9 mouse cellular contexts compared by ENCODE assay signal in the genomic region with DNA sequence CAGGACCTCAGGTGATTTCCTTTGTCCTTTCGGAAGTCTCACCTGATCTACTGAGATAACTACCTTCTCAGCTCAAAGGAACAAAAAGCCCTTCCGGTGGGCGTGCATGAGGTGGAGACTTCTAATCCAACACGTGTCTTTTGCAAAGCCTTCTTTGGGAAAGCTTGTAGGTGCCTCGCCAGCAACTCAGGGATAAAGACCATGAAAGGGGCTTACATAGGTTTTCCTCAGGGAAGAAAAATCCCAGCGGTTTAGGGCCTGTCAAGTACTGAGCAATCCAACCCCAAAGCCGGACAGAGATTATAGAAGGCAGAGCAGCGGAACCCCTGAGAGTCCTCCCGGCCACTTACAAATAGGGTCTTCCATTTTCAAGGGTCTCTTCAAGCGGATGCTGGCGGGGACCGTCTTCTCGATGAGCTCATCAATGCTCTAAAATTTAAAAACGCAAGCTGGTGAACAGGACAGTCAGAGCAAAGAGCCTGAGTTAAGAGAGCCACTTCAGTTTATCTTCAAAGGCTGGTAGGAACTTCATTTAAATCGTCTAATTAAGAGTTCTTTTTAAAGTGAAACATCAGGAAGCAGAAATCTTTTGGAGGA. TPM values are rescaled to one million over a fixed set of nuclear protein-coding genes. Genes with fewer than 3 reads are reported as not detected.
A peak's percentile ranks its signal among the peaks of the same experiment; 100 is the strongest.
DNase-seq lines count a peak whose midpoint lies in the region; ATAC-seq and TF ChIP-seq lines count a peak whose summit lies in the region.
"Had no signal": no experiment of that assay in that cellular context is flagged by ENCODE, and none has a peak within 500 bp of the region (broad histone marks: within the 10 kb centered on the region; RNA-seq: fewer than 3 reads in every experiment).

No protein-coding gene starts in this region.

- H3K27me3 ChIP-seq in kidney, embryonic 14.5 days (ENCODE audit: control insufficient read depth, insufficient read depth, low read length), result peaks cover 13% of the 10 kb centered on the region; the same call in 1 of the 2 replicates
- peaks cover 17% of the 10 kb centered on the region for H3K27me3 ChIP-seq in forebrain, embryonic 10.5 days (ENCODE audit: poor library complexity, severe bottlenecking)
- H3K27me3 ChIP-seq in limb, embryonic 12.5 days, result peaks cover 34% of the 10 kb centered on the region

- H3K9me3 ChIP-seq in kidney, embryonic 14.5 days (ENCODE audit: control insufficient read depth, low read length), result no peaks in the 10 kb centered on the region
- 0 out of 2 replicates have a peak, but pooled peaks cover 2% of the 10 kb centered on the region for H3K9me3 ChIP-seq in forebrain, embryonic 10.5 days
- H3K9me3 ChIP-seq in limb, embryonic 12.5 days, result peaks cover 5% of the 10 kb centered on the region; the same call in 1 of the 2 replicates

- no peak for ATAC-seq in kidney, embryonic 14.5 days (ENCODE audit: low FRiP score, low TSS enrichment)
- ATAC-seq in limb, embryonic 12.5 days (ENCODE audit: insufficient number of reproducible peaks, insufficient read depth, low FRiP score, low TSS enrichment, low read depth), result no peak
- no peak for ATAC-seq in megakaryocyte-erythroid progenitor cell, adult 5-6 weeks (replicated peaks; ENCODE audit: low FRiP score, low TSS enrichment, poor library complexity, severe bottlenecking)

- peak overlapping the region; percentile 61 for H3K4me3 ChIP-seq in kidney, embryonic 14.5 days (ENCODE audit: low read length)
- peak overlapping the region; percentile 89 for H3K4me3 ChIP-seq in forebrain, embryonic 10.5 days
- peak overlapping the region; percentile 66 for H3K4me3 ChIP-seq in limb, embryonic 12.5 days (replicated peaks)
- peak overlapping the region; percentile 19; the same call in 1 of the 2 replicates for H3K4me3 ChIP-seq in olfactory bulb, adult 2 months (ENCODE audit: insufficient read depth, low read depth, low read length)

- H3K4me1 ChIP-seq in kidney, embryonic 14.5 days (ENCODE audit: control insufficient read depth, insufficient read depth, low read length), result no peaks in the 10 kb centered on the region
- peaks cover 34% of the 10 kb centered on the region for H3K4me1 ChIP-seq in forebrain, embryonic 10.5 days
- H3K4me1 ChIP-seq in limb, embryonic 12.5 days (replicated peaks), result 0 out of 2 replicates have a peak, but pooled peaks cover 3% of the 10 kb centered on the region
- H3K4me1 ChIP-seq in olfactory bulb, adult 2 months (ENCODE audit: control insufficient read depth, insufficient read depth, low read length), result peaks cover 11% of the 10 kb centered on the region

- H3K9ac ChIP-seq in kidney, embryonic 14.5 days (ENCODE audit: low read depth, low read length), result peak overlapping the region; percentile 55; the same call in 1 of the 2 replicates
- no peak overlapping the region for H3K9ac ChIP-seq in limb, embryonic 12.5 days (replicated peaks)

- 3% methylated on average over 15 of the region's 15 CpGs for WGBS in kidney, embryonic 14.5 days
- 1% methylated on average over 15 of the region's 15 CpGs for WGBS in forebrain, embryonic 10.5 days
- WGBS in limb, embryonic 12.5 days, result 4% methylated on average over 15 of the region's 15 CpGs
- WGBS in olfactory bulb, adult 2 months, result 26% methylated on average over 15 of the region's 15 CpGs

- peak overlapping the region; percentile 96 for H3K4me2 ChIP-seq in kidney, embryonic 14.5 days (replicated peaks; ENCODE audit: low read depth, low read length)
- H3K4me2 ChIP-seq in limb, embryonic 12.5 days, result peak overlapping the region; percentile 100

- DNase-seq in kidney, adult 11 months, result no peak
- peak; percentile 47 for DNase-seq in forebrain, embryonic 10.5 days (ENCODE audit: extremely low spot score, low spot score)
- no peak for DNase-seq in cerebellum, postnatal 10 days
- no peak for DNase-seq in spleen, postnatal 10 days (ENCODE audit: low spot score in 2 of 2)

- no peak for TF ChIP-seq POLR2A in olfactory bulb, adult 2 months (IDR thresholded peaks at IDR 0.05; ENCODE audit: insufficient read depth, low read depth, low read length)

- no peaks in the 10 kb centered on the region for H3K36me3 ChIP-seq in kidney, embryonic 14.5 days (ENCODE audit: control insufficient read depth, insufficient read depth, low read length)
- peaks cover 25% of the 10 kb centered on the region for H3K36me3 ChIP-seq in forebrain, embryonic 10.5 days (replicated peaks)
- no peaks in the 10 kb centered on the region for H3K36me3 ChIP-seq in limb, embryonic 12.5 days

- H3K27ac ChIP-seq in kidney, embryonic 14.5 days (ENCODE audit: low read depth, low read length), result no peak overlapping the region
- H3K27ac ChIP-seq in forebrain, embryonic 10.5 days, result peak overlapping the region; percentile 96
- H3K27ac ChIP-seq in limb, embryonic 12.5 days, result no peak overlapping the region
- H3K27ac ChIP-seq in olfactory bulb, adult 2 months (ENCODE audit: insufficient read depth, low read depth, low read length), result no peak overlapping the region

- no peak for TF ChIP-seq CTCF in olfactory bulb, adult 2 months (IDR thresholded peaks at IDR 0.05; ENCODE audit: insufficient read depth, low read depth, low read length)

RNA-seq across cellular contexts. Expression of gene Gldc, which starts 1.1 kb away (rescaled TPM):
- 7.6 and 15.4 TPM in 2 replicates for polyA plus RNA-seq in kidney, embryonic 14.5 days (2014; fragmentation: Nextera tagmentation; extraction: Ambion mirVana)
- polyA plus RNA-seq in forebrain, embryonic 10.5 days (2016; fragmentation: Nextera tagmentation; extraction: Ambion mirVana), result 48.4 and 49.3 TPM in 2 replicates
- polyA plus RNA-seq in limb, embryonic 12.5 days (2016; fragmentation: Nextera tagmentation; extraction: Ambion mirVana), result 4.5 and 4.6 TPM in 2 replicates
- not detected in 2 replicates for polyA plus RNA-seq in olfactory bulb, adult 2 months (2012; ENCODE audit: insufficient read depth, insufficient read length, low replicate concordance, missing spikeins)
- total RNA-seq in megakaryocyte-erythroid progenitor cell, adult 5-6 weeks (2014; fragmentation: Nextera tagmentation), result not detected in 2 replicates
- total RNA-seq in megakaryocyte-erythroid progenitor cell, adult 5-6 weeks (2017), result not detected in 2 replicates

RNA-seq across cellular contexts. Expression of gene Mbl2, which starts 58.6 kb away (rescaled TPM):
- polyA plus RNA-seq in kidney, embryonic 14.5 days (2014; fragmentation: Nextera tagmentation; extraction: Ambion mirVana), result not detected in 2 replicates
- not detected in 2 replicates for polyA plus RNA-seq in forebrain, embryonic 10.5 days (2016; fragmentation: Nextera tagmentation; extraction: Ambion mirVana)
- not detected in 2 replicates for polyA plus RNA-seq in limb, embryonic 12.5 days (2016; fragmentation: Nextera tagmentation; extraction: Ambion mirVana)
- not detected in 2 replicates for polyA plus RNA-seq in olfactory bulb, adult 2 months (2012; ENCODE audit: insufficient read depth, insufficient read length, low replicate concordance, missing spikeins)
- not detected in 2 replicates for total RNA-seq in megakaryocyte-erythroid progenitor cell, adult 5-6 weeks (2014; fragmentation: Nextera tagmentation)
- total RNA-seq in megakaryocyte-erythroid progenitor cell, adult 5-6 weeks (2017), result not detected in 2 replicates
- polyA plus RNA-seq: frontal cortex, adult 2 months had no signal

Comparison
In these comparisons a context has a peak if more than half of its experiments do, and no peak if none do; other contexts are left out.
1. H3K4me3 ChIP-seq: peak in every context shown above with its lines; median percentile 89 in forebrain, embryonic 10.5 days; 66 in limb, embryonic 12.5 days; 61 in kidney, embryonic 14.5 days; 19 in olfactory bulb, adult 2 months.